Mouse (Mus musculus): ENCODE data around the gene Pip5kl1. TPM values are rescaled to one million over a fixed set of nuclear protein-coding genes. Genes with fewer than 3 reads are reported as not detected.

Gene Pip5kl1
- total RNA-seq, 2 experiments from 2014 or later, result 4.4 to 7.2 TPM

GRCm38 (mm10) chr2:32608778-32609435, 34.3 kb downstream of the Pip5kl1 start:
- no peak for DNase-seq (ENCODE audit: low spot score in 2 of 2)

DNA sequence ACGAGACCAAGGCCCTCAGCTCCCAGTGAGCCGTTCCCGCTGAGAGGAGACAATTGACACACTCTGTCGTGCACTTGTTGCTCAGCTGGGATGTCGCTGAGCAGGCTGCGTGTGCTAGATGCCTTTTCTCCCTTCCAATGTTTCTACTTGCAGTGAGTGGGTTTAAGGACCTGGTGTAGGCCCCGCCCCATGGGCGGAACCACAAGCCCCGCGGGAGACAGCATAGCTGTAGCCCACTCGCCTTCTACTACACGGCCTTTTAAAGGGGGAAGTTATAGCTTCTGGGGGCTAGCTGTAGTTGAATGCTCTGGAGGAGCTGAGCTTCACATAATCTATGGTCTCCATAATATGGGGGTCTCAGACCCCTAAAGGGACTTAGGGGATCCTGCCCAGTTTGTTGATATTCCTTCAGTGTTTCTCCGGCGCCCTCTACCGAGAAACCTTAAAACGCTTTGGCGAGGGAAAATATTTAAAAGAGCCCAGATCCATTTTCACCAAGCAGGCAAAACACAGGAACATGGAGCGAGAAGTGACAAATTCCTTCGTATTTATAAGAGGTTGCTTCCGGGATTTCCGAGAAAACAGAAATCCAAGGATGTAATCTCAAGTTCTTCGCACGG, 36.1 kb downstream of the Pip5kl1 start:
- no peak for DNase-seq (ENCODE audit: low spot score in 2 of 2)

- no peak for DNase-seq (ENCODE audit: low spot score in 2 of 2)
Measured at GRCm38 (mm10) chr2:32612274-32612673, 37.7 kb downstream of the Pip5kl1 start.

- DNase-seq (ENCODE audit: low spot score in 2 of 2), result no peak
Measured at GRCm38 (mm10) chr2:32617109-32617508, 42.5 kb downstream of the Pip5kl1 start.

GRCm38 (mm10) chr2:32617601-32618000, 43.0 kb downstream of the Pip5kl1 start:
- no peak for DNase-seq (ENCODE audit: low spot score in 2 of 2)

GRCm38 (mm10) chr2:32618051-32618450, 43.5 kb downstream of the Pip5kl1 start:
- no peak for DNase-seq (ENCODE audit: low spot score in 2 of 2)

DNA sequence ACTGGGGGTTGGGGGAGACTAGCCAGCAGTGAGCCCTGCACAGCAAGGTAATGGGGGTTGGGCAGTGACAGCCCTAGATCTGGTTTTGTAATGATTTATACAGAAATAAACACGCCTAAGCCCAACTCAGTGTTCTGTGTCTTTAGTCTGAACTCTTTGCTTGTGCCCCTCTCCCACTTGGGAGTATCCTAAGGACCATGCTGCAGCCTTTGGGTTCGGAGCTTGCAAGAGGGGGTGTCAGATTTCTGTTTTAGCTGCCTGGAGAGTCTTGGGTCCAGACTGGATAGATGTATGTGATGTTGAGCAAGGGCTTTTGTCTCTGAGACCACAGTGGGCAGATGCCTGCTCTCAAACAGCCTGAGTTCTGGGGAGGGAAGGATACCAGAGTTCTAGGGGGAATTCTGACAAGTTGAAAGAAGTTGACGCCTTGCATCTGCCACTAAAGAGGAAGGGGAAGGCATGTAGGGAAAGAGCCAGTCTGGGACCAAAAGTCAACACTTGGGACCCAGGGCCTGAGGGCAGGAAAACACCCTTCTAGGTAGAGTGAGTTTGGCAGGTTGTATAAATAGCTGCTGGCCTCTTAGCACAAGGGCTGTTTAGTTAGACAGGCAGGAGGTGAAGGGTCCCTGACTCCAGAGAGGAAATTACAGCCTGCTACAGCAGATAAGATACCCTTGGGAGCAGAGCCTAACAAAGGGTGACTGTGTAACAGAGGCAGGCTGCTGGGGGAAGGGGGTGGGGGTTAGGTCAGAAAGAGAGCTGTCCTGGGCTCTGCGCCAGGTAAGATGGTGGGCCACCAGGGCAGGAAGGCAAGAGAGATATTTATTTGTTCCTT, 46.3 kb downstream of the Pip5kl1 start:
- DNase-seq (ENCODE audit: low spot score in 2 of 2), result no peak

GRCm38 (mm10) chr2:32621517-32621859, 46.9 kb downstream of the Pip5kl1 start, which contains the start of gene Ak1:
TSS of gene Ak1 (plus strand) at chr2:32621758.
- DNase-seq (ENCODE audit: low spot score in 2 of 2), result no peak

DNA sequence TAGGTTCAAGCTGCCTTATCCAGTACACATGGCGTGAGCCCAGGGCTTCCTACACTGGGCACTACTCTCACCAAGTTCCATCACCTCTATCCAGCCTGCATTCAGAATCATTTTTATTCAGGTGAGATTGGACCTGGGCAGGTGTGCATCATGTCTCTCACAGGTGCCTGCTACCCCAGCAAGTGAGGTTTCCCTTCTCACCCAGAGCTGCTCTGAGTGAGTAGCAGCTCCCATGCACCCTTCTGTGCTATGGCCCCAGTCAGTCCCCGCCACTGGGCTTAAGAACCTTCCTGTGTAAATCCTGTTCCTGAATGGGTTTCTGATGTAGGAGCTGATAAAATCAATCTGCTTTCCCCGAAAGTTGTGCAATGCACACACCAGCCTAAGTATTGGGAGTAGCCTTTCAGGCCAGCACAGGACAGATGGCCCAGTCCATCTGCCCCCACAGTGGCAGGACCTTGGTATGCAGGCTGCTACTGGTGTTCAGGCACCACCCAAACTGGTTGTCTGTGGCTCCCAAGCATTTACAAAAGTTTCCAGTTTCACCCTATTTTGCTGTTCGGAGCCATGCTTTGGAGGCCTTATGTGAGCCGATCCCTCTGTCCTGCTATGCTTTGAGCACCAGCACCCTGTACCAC, 49.6 kb downstream of the Pip5kl1 start:
- no peak for DNase-seq (ENCODE audit: low spot score in 2 of 2)

GRCm38 (mm10) chr2:32625212-32625872, 50.7 kb downstream of the Pip5kl1 start:
- peak; percentile 80 to 87 for DNase-seq (ENCODE audit: low spot score in 2 of 2)

DNA sequence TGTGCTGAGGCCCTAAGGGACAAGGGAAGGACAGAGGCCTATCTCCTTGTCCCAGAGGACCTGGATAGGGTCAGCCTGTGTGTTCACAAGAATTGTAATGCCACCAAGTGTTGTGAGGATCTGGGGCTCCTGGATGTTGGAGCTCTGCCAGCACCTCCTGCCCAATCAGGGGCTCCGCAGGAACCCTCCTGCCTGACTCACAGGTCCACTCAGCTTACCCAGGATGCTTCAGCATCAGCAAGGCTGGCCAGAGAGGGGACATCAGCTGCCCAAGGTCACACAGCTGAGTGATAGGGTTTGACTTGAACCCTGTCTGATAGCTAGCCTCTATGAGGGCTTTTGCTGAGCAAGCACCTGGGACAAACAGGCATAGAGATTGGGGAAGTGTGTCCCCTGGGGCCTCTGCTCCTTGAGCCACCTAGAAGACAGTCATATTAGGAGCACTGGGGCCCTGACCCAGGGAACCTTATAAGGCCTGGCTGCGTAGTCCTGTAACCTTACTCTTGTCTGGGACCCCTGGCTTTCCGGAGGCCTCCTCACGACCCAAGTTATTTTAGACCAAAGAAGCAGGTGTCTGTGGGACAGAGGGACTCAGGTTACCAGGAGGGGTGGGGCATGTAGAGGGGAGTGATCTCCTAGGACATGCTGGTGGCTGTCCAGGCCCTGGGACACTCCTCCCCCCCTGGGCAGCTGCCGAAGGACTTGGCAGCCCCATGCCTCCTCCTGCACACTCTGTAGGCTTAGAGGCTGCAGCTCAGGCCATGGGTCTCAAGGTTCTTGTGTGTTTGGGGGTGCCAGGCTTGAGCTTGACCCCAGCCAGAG, 51.5 kb downstream of the Pip5kl1 start:
- peak in 1 of 2 experiments; percentile 41 for DNase-seq (ENCODE audit: low spot score in 2 of 2)

GRCm38 (mm10) chr2:32627266-32628043, 52.9 kb downstream of the Pip5kl1 start:
- DNase-seq (ENCODE audit: low spot score in 2 of 2), result no peak

- no peak for DNase-seq (ENCODE audit: low spot score in 2 of 2)
Measured at GRCm38 (mm10) chr2:32628044-32628550, 53.5 kb downstream of the Pip5kl1 start.

DNA sequence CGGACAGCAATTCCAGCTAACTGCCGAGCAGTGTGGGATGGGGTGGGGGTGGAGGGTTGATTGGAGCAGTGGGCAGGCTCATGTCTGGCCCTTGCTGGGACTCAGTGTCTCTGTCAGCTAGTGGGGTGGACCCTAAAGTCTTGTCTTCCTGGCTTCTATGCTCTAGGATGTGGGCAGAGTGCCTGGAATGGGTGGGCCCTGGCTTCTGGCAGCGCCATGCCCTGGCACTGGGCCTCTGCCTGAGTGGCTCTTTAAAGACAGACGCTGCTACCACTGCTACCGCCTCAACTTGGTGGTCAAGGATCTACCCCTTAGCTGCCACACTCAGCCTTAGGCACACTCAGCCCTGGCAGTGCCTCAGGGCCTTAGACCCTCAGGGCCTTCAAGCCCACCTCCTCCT, 54.1 kb downstream of the Pip5kl1 start:
- peak; percentile 64 to 83 for DNase-seq (ENCODE audit: low spot score in 2 of 2)

GRCm38 (mm10) chr2:32629276-32629976, 54.8 kb downstream of the Pip5kl1 start:
- peak; percentile 33 to 64 for DNase-seq (ENCODE audit: low spot score in 2 of 2)

GRCm38 (mm10) chr2:32630036-32630435, 55.4 kb downstream of the Pip5kl1 start:
- no peak for DNase-seq (ENCODE audit: low spot score in 2 of 2)

GRCm38 (mm10) chr2:32631046-32631445, 56.4 kb downstream of the Pip5kl1 start:
- no peak for DNase-seq (ENCODE audit: low spot score in 2 of 2)

- peak; percentile 71 to 82 for DNase-seq (ENCODE audit: low spot score in 2 of 2)
Measured at GRCm38 (mm10) chr2:32631737-32632394, 57.3 kb downstream of the Pip5kl1 start.

Data from layer of hippocampus, postnatal 14 days (tissue).